Mouse (Mus musculus) G1E (cell line): ENCODE results near the gene Snrpb.

Experiments
- CTCF ChIP-seq: IDR thresholded peaks from 2 replicates; pipeline ENCODE4 v1.5.1; 2012; ENCODE audit warnings: low read depth, low read length, inconsistent platforms, mixed read lengths
- GATA1 ChIP-seq: IDR thresholded peaks from 2 replicates; pipeline ENCODE4 v1.6.1; 2012; ENCODE audit warnings: borderline replicate concordance, low read length, inconsistent platforms, mixed read lengths
- GATA2 ChIP-seq: IDR thresholded peaks from 2 replicates; pipeline ENCODE4 v1.6.1; 2012; ENCODE audit warnings: low read depth, low read length, inconsistent platforms, borderline replicate concordance
- POLR2AphosphoS5 ChIP-seq: IDR thresholded peaks from 2 replicates; pipeline ENCODE4 v1.6.1; 2012; ENCODE audit warnings: low read depth, low read length, inconsistent platforms; ENCODE audit not compliant: insufficient replicate concordance
- TAL1 ChIP-seq: conservative IDR thresholded peaks from 2 replicates; pipeline ENCODE4 v1.6.1; 2012; ENCODE audit warnings: low read depth, low read length, inconsistent platforms, mixed read lengths

DNA sequence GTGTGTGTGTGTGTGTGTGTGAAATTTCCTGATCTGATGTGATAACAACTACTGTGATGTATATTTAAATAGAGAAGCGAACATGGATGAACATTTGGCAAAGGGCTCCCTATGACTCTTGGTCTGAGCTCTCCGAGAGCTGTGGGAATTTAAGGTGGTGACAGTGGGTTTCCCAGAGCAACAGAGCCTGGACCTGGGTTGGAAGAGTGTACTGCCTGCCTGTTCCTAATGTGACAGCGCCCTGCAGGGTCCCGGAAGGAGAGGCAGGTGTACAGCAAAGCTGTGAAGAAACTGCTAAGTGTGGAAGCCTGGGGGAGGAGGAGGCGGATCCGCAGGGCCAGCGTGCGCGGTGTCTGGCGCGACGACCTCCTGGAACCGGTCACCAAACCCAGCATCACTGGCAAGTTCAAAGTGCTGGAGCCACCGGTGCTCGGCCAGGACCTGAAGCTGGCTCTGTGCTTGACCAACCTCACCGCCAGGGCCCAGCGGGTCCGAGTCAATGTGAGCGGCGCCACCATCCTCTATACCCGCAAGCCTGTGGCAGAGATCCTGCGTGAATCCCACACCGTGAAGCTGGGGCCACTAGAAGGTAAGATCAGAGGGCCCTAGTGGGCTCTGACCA is 34.4 kb downstream of the Snrpb start:
- no peak for TF ChIP-seq CTCF
- no peak for TF ChIP-seq GATA1
- no peak for TF ChIP-seq TAL1
- TF ChIP-seq POLR2AphosphoS5 = no peak
- no peak for TF ChIP-seq GATA2
